Mouse (Mus musculus) lung, adult 2 months (tissue): ENCODE results near the gene Gpr83.

Experiments used
- CTCF ChIP-seq: fragments of 200-500 bp; IDR thresholded peaks from 2 replicates; pipeline ENCODE4 v1.5.1; 2011; ENCODE audit warnings: mild to moderate bottlenecking, low read length, control low read depth; ENCODE audit not compliant: insufficient read depth
- POLR2A ChIP-seq: fragments of 200-500 bp; IDR thresholded peaks from 2 replicates; pipeline ENCODE4 v1.6.1; 2011; ENCODE audit warnings: low read depth, mild to moderate bottlenecking, control low read depth, low read length, borderline replicate concordance; ENCODE audit errors: extremely low read depth

DNA sequence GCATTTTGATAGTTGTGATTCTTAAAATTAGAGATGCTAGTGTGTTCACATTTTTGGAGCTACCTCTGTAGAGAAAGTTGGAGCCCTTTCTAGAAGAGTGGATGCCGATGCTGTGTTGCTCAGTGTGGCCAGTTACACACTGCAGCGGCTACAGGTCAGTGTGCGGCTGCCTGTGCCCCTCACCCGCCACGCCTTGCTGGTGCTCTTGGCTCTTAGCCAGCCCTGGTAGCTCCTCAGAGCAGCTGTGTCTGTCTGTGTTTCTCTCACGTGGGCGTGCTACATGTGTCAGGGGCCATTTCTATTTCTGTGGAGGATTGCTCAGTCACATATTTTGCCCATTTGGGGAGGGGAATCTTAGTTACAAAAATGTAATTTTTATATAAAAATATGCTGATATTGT, 20.5 kb upstream of the Gpr83 start:
- TF ChIP-seq CTCF (no peak), POLR2A (no peak)
